Mouse (Mus musculus): ENCODE results near the gene Abcc10. TPM values are rescaled to one million over a fixed set of nuclear protein-coding genes. Genes with fewer than 3 reads are reported as not detected.
A peak's percentile ranks its signal among the peaks of the same experiment; 100 is the strongest.

Gene Abcc10
- 1 to 10 TPM; 7.7 to 8.6 TPM for total RNA-seq (2021)
- long read RNA-seq, full-length matches to known transcripts = 3 of 9 reads
- long read RNA-seq, partial matches to known transcripts = 2 of 9 reads
- long read RNA-seq, other reads (novel, unspliced or antisense) = 4 of 9 reads

GRCm38 (mm10) chr17:46327906-46328534, at the start of gene Abcc10:
TSS of gene Abcc10 (minus strand) at chr17:46328352.
- DNase-seq (ENCODE audit: low spot score in 2 of 2) = peak; percentile 94 to 96

- peak in 1 of 2 experiments; percentile 24 for DNase-seq (ENCODE audit: low spot score in 2 of 2)
Measured at GRCm38 (mm10) chr17:46371783-46372182, 43.6 kb upstream of the Abcc10 start.

GRCm38 (mm10) chr17:46351026-46351700, 23.0 kb upstream of the Abcc10 start:
- DNase-seq (ENCODE audit: low spot score in 2 of 2) = no peak

- no peak for DNase-seq (ENCODE audit: low spot score in 2 of 2)
Measured at GRCm38 (mm10) chr17:46341208-46341607, 13.1 kb upstream of the Abcc10 start.

GRCm38 (mm10) chr17:46336475-46336874, 8.3 kb upstream of the Abcc10 start:
- DNase-seq (ENCODE audit: low spot score in 2 of 2) = no peak

GRCm38 (mm10) chr17:46328723-46329122, 571 bp upstream of the Abcc10 start:
- no peak for DNase-seq (ENCODE audit: low spot score in 2 of 2)

GRCm38 (mm10) chr17:46327413-46327905, 693 bp downstream of the Abcc10 start:
- no peak for DNase-seq (ENCODE audit: low spot score in 2 of 2)

- DNase-seq (ENCODE audit: low spot score in 2 of 2) = no peak
Measured at GRCm38 (mm10) chr17:46322046-46322823, 5.9 kb downstream of the Abcc10 start.

- DNase-seq (ENCODE audit: low spot score in 2 of 2) = no peak
Measured at GRCm38 (mm10) chr17:46320492-46320891, 7.7 kb downstream of the Abcc10 start.

- DNase-seq (ENCODE audit: low spot score in 2 of 2) = no peak
Measured at GRCm38 (mm10) chr17:46315813-46316212, 12.3 kb downstream of the Abcc10 start.

GRCm38 (mm10) chr17:46313135-46313715, 14.9 kb downstream of the Abcc10 start:
- DNase-seq (ENCODE audit: low spot score in 2 of 2) = no peak

- DNase-seq (ENCODE audit: low spot score in 2 of 2) = no peak
Measured at GRCm38 (mm10) chr17:46310515-46310914, 17.6 kb downstream of the Abcc10 start.

- DNase-seq (ENCODE audit: low spot score in 2 of 2) = no peak
Measured at GRCm38 (mm10) chr17:46309835-46310234, 18.3 kb downstream of the Abcc10 start.

- DNase-seq (ENCODE audit: low spot score in 2 of 2) = no peak
Measured at GRCm38 (mm10) chr17:46306956-46307355, 21.2 kb downstream of the Abcc10 start.

GRCm38 (mm10) chr17:46304184-46304583, 24.0 kb downstream of the Abcc10 start:
- no peak for DNase-seq (ENCODE audit: low spot score in 2 of 2)

- DNase-seq (ENCODE audit: low spot score in 2 of 2) = no peak
Measured at GRCm38 (mm10) chr17:46301892-46302291, 26.3 kb downstream of the Abcc10 start.

- peak; percentile 70 to 87 for DNase-seq (ENCODE audit: low spot score in 2 of 2)
Measured at GRCm38 (mm10) chr17:46298220-46298913, 29.8 kb downstream of the Abcc10 start.

GRCm38 (mm10) chr17:46297364-46298219, 30.6 kb downstream of the Abcc10 start, which contains the start of gene Dlk2:
TSS of gene Dlk2 (plus strand) at chr17:46297421.
- peak; percentile 34 to 46 for DNase-seq (ENCODE audit: low spot score in 2 of 2)

GRCm38 (mm10) chr17:46297028-46297363, 31.2 kb downstream of the Abcc10 start:
- peak in 1 of 2 experiments; percentile 70 for DNase-seq (ENCODE audit: low spot score in 2 of 2)

- DNase-seq (ENCODE audit: low spot score in 2 of 2) = no peak
Measured at GRCm38 (mm10) chr17:46296601-46297000, 31.6 kb downstream of the Abcc10 start.
